Mouse (Mus musculus) lung, postnatal 14 days (tissue): Measurements from ENCODE around the gene Snai1.

Experiments used
- DNase-seq: peaks from one replicate; pipeline ENCODE4 v3.0.0; 2021

The Snai1 gene

DNA sequence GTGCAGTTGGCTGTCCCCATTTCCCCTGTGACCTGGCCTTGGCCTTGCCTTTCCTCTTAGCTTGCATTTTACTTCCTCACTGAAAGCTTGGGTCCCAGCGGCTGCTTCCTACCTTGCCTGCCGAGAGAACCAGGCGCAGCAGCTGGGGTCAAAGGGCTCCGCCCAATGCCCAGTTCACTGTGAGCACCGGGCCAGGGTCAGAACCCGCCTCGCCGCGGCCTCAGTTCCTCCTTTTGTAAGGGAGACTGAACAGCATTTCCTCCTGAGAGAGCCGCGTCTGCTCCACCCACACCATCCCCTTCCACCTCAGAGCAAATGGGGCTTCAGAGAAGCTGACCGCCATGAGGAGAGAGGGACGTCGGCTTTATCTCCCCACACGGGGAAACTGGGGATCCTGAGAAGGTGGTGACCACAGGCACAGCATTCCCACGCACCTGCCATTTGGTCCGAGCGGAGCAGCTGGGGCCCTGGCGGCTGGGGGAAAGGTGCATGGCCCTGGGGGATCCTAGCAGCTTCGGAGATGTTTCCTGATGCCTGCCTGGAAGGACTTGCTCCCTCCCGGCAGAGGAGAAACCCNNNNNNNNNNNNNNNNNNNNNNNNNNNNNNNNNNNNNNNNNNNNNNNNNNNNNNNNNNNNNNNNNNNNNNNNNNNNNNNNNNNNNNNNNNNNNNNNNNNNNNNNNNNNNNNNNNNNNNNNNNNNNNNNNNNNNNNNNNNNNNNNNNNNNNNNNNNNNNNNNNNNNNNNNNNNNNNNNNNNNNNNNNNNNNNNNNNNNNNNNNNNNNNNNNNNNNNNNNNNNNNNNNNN lies 51.0 kb downstream of the Snai1 start:
- peak; percentile 68 for DNase-seq
